Mouse (Mus musculus): ENCODE results near the gene Exoc7. TPM values are rescaled to one million over a fixed set of nuclear protein-coding genes. Genes with fewer than 3 reads are reported as not detected.

Exoc7 gene
- polyA plus RNA-seq, 2 experiments, result 57.7 to 72.0 TPM

DNA sequence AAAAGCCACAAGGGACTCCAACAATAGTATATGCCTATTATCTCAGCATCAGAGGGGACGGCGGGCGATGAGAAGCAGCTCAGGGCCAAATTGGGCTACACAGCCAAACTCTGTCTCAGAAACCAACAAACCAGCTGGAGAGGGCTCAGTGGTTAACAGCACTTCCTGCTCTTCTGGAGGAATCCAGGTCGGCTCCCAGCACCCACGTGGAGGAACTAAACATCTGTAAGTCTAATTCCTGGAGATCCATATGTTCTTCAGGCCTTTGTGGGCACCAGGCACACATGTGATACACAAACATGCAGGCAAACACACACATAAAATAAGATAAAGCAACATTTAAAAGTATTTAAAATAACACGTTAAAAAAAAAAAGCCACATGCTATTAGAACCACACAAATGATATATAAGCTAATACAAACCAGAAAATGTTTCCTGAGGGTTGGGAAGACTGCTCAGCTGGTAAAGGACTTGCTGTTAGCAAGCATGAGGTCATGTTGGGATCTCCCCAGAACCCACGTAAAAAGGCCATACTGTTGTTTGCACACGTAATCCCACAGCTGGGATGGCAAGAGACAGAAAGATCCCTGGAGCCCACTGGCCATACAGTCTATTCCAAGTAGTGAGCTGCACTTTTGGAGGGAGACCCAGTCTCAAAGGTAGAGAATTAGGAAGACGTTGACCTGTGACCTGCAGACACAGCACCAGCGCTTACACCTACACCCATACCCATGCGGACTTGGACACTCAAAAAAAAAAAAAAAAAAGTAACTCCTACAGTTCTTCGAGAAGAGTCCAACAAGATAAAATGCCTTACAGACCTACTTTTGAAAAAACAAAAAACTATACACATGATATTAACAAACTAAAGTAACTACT, 34.2 kb downstream of the Exoc7 start:
- Histone ChIP-seq H3K27ac (replicated peaks; ENCODE audit: low read depth, low read length) (peak overlapping the region; percentile 68; the same call in 1 of the 2 replicates), H3K4me2 (replicated peaks; ENCODE audit: low read depth, low read length, severe bottlenecking) (peak overlapping the region; percentile 56), H3K27me3 (ENCODE audit: control insufficient read depth, insufficient read depth, low read length) (no peaks in the 10 kb centered on the region), H3K9me3 (ENCODE audit: control insufficient read depth, low read length) (no peaks in the 10 kb centered on the region), H3K4me3 (replicated peaks; ENCODE audit: low read length) (peak overlapping the region; percentile 96), H3K9ac (ENCODE audit: low read depth, low read length, severe bottlenecking) (peak overlapping the region; percentile 91), H3K36me3 (ENCODE audit: control insufficient read depth, insufficient read depth, low read length) (peaks cover 43% of the 10 kb centered on the region), H3K4me1 (ENCODE audit: control insufficient read depth, insufficient read depth, low read length) (peaks cover 8% of the 10 kb centered on the region)
- no peak for DNase-seq (ENCODE audit: low spot score)
- no peak for TF ChIP-seq POLR2A (IDR thresholded peaks at IDR 0.05; ENCODE audit: borderline replicate concordance, extremely low read depth, insufficient read depth, insufficient read length)
- no peak for ATAC-seq (ENCODE audit: low FRiP score, low read depth)
- WGBS, result 44% methylated on average over 12 of the region's 12 CpGs

- Histone ChIP-seq H3K4me3 (replicated peaks; ENCODE audit: low read length) (no peak overlapping the region), H3K27ac (replicated peaks; ENCODE audit: low read depth, low read length) (no peak overlapping the region), H3K9me3 (ENCODE audit: control insufficient read depth, low read length) (no peaks in the 10 kb centered on the region), H3K9ac (ENCODE audit: low read depth, low read length, severe bottlenecking) (no peak overlapping the region), H3K27me3 (ENCODE audit: control insufficient read depth, insufficient read depth, low read length) (no peaks in the 10 kb centered on the region), H3K4me1 (ENCODE audit: control insufficient read depth, insufficient read depth, low read length) (peaks cover 6% of the 10 kb centered on the region), H3K4me2 (replicated peaks; ENCODE audit: low read depth, low read length, severe bottlenecking) (no peak overlapping the region), H3K36me3 (ENCODE audit: control insufficient read depth, insufficient read depth, low read length) (peaks cover 75% of the 10 kb centered on the region)
- WGBS, result 93% methylated on average over 8 of the region's 8 CpGs
- ATAC-seq (ENCODE audit: low FRiP score, low read depth), result no peak
- TF ChIP-seq POLR2A (IDR thresholded peaks at IDR 0.05; ENCODE audit: borderline replicate concordance, extremely low read depth, insufficient read depth, insufficient read length), result no peak
- peak; percentile 46 for DNase-seq (ENCODE audit: low spot score)
Measured at GRCm38 (mm10) chr11:116269560-116269959, 37.5 kb downstream of the Exoc7 start.

- Histone ChIP-seq H3K36me3 (ENCODE audit: control insufficient read depth, insufficient read depth, low read length) (peaks cover 87% of the 10 kb centered on the region), H3K4me3 (replicated peaks; ENCODE audit: low read length) (no peak overlapping the region), H3K9ac (ENCODE audit: low read depth, low read length, severe bottlenecking) (no peak overlapping the region), H3K9me3 (ENCODE audit: control insufficient read depth, low read length) (no peaks in the 10 kb centered on the region), H3K4me2 (replicated peaks; ENCODE audit: low read depth, low read length, severe bottlenecking) (no peak overlapping the region), H3K4me1 (ENCODE audit: control insufficient read depth, insufficient read depth, low read length) (peaks cover 5% of the 10 kb centered on the region; the same call in 1 of the 2 replicates), H3K27me3 (ENCODE audit: control insufficient read depth, insufficient read depth, low read length) (no peaks in the 10 kb centered on the region), H3K27ac (replicated peaks; ENCODE audit: low read depth, low read length) (no peak overlapping the region)
- no peak for TF ChIP-seq POLR2A (IDR thresholded peaks at IDR 0.05; ENCODE audit: borderline replicate concordance, extremely low read depth, insufficient read depth, insufficient read length)
- ATAC-seq (ENCODE audit: low FRiP score, low read depth) (no peak), DNase-seq (ENCODE audit: low spot score) (no peak)
- WGBS, result 87% methylated on average over 6 of the region's 6 CpGs
Measured at GRCm38 (mm10) chr11:116268313-116268712, 38.7 kb downstream of the Exoc7 start.

DNA sequence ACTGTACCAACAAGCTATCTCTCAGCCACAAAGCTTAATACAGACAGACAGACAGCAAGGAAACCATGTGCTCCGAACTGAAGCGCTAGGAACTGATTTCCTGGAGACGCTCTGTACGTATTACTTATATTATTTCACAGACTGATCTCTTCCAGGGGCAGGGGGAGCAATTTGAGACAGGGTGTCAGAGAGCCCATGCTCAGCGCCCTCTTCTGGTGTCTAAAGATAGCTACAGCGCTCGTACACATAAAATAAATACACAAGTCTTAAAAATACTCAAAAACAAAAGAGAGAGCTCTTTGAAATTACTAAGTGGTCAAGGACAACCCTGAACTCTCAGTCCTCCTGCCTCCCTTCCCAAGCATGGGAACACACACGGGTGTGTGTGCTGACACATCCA, 39.4 kb downstream of the Exoc7 start:
- Histone ChIP-seq H3K27ac (replicated peaks; ENCODE audit: low read depth, low read length) (no peak overlapping the region), H3K4me2 (replicated peaks; ENCODE audit: low read depth, low read length, severe bottlenecking) (no peak overlapping the region), H3K27me3 (ENCODE audit: control insufficient read depth, insufficient read depth, low read length) (no peaks in the 10 kb centered on the region), H3K4me1 (ENCODE audit: control insufficient read depth, insufficient read depth, low read length) (peaks cover 4% of the 10 kb centered on the region; the same call in 1 of the 2 replicates), H3K9me3 (ENCODE audit: control insufficient read depth, low read length) (no peaks in the 10 kb centered on the region), H3K4me3 (replicated peaks; ENCODE audit: low read length) (no peak overlapping the region), H3K36me3 (ENCODE audit: control insufficient read depth, insufficient read depth, low read length) (peaks cover 94% of the 10 kb centered on the region), H3K9ac (ENCODE audit: low read depth, low read length, severe bottlenecking) (no peak overlapping the region)
- TF ChIP-seq POLR2A (IDR thresholded peaks at IDR 0.05; ENCODE audit: borderline replicate concordance, extremely low read depth, insufficient read depth, insufficient read length), result no peak
- no peak for DNase-seq (ENCODE audit: low spot score)
- ATAC-seq (ENCODE audit: low FRiP score, low read depth), result no peak
- 85% methylated on average over 8 of the region's 8 CpGs for WGBS

- H3K4me2 ChIP-seq (replicated peaks; ENCODE audit: low read depth, low read length, severe bottlenecking), result no peak overlapping the region
- no peak for ATAC-seq (ENCODE audit: low FRiP score, low read depth)
- 94% methylated on average over 4 of the region's 4 CpGs for WGBS
- no peak for DNase-seq (ENCODE audit: low spot score)
- no peaks in the 10 kb centered on the region for H3K27me3 ChIP-seq (ENCODE audit: control insufficient read depth, insufficient read depth, low read length)
- H3K4me1 ChIP-seq (ENCODE audit: control insufficient read depth, insufficient read depth, low read length), result no peaks in the 10 kb centered on the region
- H3K27ac ChIP-seq (replicated peaks; ENCODE audit: low read depth, low read length), result no peak overlapping the region
- no peak for TF ChIP-seq POLR2A (IDR thresholded peaks at IDR 0.05; ENCODE audit: borderline replicate concordance, extremely low read depth, insufficient read depth, insufficient read length)
- no peaks in the 10 kb centered on the region for H3K9me3 ChIP-seq (ENCODE audit: control insufficient read depth, low read length)
- peaks cover 99% of the 10 kb centered on the region for H3K36me3 ChIP-seq (ENCODE audit: control insufficient read depth, insufficient read depth, low read length)
- H3K4me3 ChIP-seq (replicated peaks; ENCODE audit: low read length), result no peak overlapping the region
- H3K9ac ChIP-seq (ENCODE audit: low read depth, low read length, severe bottlenecking), result no peak overlapping the region
Measured at GRCm38 (mm10) chr11:116265850-116266249, 41.2 kb downstream of the Exoc7 start.

Measured in limb, embryonic 14.5 days (tissue).